Mouse (Mus musculus) T-cell, adult 66 days (primary cell): ENCODE measurements around the gene Wipf2. TPM values are rescaled to one million over a fixed set of nuclear protein-coding genes. Genes with fewer than 3 reads are reported as not detected.

Experiments
- total RNA-seq, 2 experiments: library from RNA; stranded (reverse); gene quantifications; 3 replicates in 1 of 2; 4 replicates in 1 of 2; pipeline ENCODE4 v1.2.4; 2023

Gene Wipf2
- 10 to 100 TPM; 51.8 to 52.8 TPM for total RNA-seq

DNA sequence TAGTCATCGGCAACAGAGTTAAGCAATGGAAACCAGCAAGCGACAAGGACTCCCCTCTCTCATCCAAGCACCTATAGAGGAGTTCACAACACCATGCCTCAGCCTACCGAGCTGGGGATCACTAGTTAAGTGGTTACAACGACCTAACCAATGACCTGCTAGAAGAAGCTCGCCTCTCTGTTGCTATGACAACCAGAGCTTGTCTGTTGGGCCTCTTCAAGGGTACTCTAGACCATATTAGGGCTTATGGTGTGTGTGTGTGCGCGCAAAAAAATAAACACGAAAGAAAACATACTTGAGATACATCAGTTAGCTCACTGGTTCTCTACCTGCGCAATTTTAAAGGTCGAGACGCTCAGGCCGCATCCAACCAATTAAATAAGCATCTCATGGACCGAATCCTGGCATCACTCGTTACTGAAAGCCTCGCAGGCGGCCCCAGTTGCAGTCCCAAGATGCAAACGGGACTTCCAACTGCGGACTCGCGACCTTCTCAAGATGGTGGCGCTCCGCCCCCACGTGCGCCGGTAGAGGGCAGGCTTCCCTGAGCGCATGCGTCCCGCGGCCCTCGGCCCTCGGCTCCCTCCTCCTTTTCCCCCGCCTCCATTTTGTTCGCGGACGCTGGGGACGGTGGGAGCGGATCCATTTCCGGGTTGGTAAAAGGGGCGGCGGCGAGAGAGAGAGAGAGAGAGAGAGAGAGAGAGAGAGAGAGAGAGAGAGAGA lies at the start of gene Wipf2:
Gene Wipf2, plus strand, starts transcription at position 611 of the 723 bp plus-strand sequence.

DNA sequence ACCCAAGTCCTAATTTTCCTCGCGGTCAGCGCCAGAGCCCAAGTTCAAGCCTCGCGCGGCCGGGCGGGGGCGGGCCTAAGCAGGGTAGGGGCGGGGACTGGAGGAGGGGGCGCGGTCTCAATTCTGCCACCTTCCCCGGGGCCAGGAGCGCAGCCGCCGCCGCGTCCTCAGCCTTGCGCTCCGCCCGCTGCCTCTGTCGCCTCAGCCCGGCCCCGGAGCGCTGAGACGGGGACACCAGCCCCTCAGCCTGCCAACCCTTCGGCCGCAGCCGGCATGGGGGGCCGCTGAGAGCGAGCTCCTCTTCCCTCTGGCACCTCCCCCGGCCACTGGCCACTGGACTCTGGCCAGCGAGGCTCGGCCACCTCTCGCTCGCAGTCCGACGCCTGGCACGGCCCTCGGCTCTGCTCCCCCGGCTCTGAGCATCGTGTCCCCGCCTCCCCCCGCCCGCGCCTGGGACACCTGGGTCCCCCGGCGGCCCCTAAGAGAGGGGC lies 26.7 kb upstream of the Wipf2 start, which contains the start of gene Rapgefl1:
Gene Rapgefl1, plus strand, starts transcription at position 135 of the 491 bp plus-strand sequence.

DNA sequence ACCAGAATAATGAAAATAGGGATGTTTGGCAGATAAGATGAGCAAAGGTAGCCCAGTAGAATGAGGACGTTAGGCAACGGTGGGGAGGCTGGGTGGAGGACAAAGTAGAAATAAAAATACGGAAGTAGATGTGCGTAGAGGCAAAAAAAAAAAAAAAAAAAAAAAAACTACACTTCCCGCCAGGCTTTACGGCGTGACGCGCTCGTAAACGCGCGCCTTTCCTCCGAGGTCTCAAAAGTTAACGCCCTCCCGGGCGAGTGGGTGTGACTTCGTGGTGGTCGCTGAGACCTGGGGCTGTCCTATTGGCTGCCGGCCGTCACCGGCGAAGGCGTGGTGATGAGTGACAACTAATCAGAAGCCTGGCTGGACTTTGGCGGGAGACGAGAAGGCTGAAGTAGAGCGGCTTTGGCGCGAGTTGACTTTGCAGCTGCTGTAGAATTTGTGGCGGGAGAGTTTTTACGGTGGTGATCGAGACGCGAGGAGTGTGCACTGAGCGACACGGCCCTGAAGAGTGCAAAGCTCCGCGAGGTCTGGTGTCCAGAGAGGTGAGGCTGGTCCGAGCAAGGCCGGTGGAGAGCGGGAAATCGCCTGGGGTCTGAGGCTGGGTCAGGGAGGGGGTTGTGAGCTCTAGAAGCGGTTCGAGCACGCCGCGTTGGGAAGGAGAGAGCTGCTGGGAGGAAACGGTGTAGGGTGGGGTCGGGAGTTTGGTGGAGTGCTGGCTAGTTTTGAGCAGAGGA lies 44.2 kb downstream of the Wipf2 start, which contains the start of gene Cdc6:
Gene Cdc6, plus strand, starts transcription at position 365 of the 737 bp plus-strand sequence.

DNA sequence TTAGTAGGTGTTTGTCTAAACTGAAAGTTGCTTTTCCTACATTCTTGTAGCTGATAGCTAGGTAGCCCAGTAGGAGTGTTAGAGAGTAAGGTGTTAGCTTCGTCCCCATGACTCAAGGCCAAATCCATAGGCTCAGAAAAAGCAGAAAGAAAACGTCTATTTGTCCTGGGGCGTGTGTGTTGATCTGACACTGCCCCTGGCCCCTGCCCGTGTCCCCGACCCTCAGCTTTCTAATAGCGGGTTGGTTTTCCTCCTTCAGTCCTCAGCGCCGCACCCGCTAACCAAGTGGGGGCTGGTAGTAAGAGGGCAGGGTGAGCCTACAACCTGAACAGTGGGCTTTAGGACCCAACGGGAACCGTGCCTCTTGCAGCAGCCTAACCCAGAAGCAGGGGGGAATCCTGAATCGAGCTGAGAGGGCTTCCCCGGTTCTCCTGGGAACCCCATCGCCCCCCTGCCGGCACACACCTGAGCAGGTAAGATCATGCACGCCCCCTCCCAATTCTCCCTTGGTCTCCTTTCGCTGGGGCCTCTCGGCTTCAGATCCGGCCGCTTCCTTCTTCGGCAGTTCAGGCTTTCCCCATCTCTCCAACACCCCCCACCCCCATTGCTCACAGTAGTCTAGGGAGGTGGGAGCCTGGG lies 64.1 kb downstream of the Wipf2 start, which contains the start of gene Rara:
Gene Rara, plus strand, starts transcription at position 381 of the 639 bp plus-strand sequence.

Other genes starting within 250 kb of the Wipf2 start
- gene Gm12355, start 238.0 kb upstream of the Wipf2 start, total RNA-seq = 10 to 100 TPM; 17.5 to 24.9 TPM
- 1 to 10 TPM in 1 of 2 experiments, under 1 TPM in 1; 0.89 to 1.3 TPM for gene Gsdma3, start 237.3 kb upstream of the Wipf2 start, total RNA-seq
- not detected for gene Gsdma2, start 216.9 kb upstream of the Wipf2 start, total RNA-seq
- not detected for gene Gsdma, start 199.3 kb upstream of the Wipf2 start, total RNA-seq
- 10 to 100 TPM; 83.3 to 84.0 TPM for gene Psmd3, start 181.1 kb upstream of the Wipf2 start, total RNA-seq
- gene Csf3, start 162.4 kb upstream of the Wipf2 start, total RNA-seq = not detected
- 10 to 100 TPM; 69.9 to 75.5 TPM for gene Med24, start 134.2 kb upstream of the Wipf2 start, total RNA-seq
- 10 to 100 TPM; 47.6 to 49.8 TPM for gene Thra, start 123.0 kb upstream of the Wipf2 start, total RNA-seq
- gene Nr1d1, start 88.3 kb upstream of the Wipf2 start, total RNA-seq = 1 to 10 TPM; 7.2 to 7.6 TPM
- gene Msl1, start 68.1 kb upstream of the Wipf2 start, total RNA-seq = 100 to 1,000 TPM; 133 to 134 TPM
- gene Casc3, start 58.7 kb upstream of the Wipf2 start, total RNA-seq = 100 to 1,000 TPM; 111 to 125 TPM
- gene Rapgefl1, start 26.9 kb upstream of the Wipf2 start, total RNA-seq = under 1 TPM; 0.15 to 0.33 TPM
- gene Cdc6, start 44.2 kb downstream of the Wipf2 start, total RNA-seq = 1 to 10 TPM; 5.0 to 5.3 TPM
- gene Rara, start 64.2 kb downstream of the Wipf2 start, total RNA-seq = 10 to 100 TPM; 82.6 to 84.2 TPM
- gene Gjd3, start 119.4 kb downstream of the Wipf2 start, total RNA-seq = not detected
- gene Top2a, start 160.6 kb downstream of the Wipf2 start, total RNA-seq = 10 to 100 TPM; 18.8 to 34.2 TPM
- gene Igfbp4, start 177.6 kb downstream of the Wipf2 start, total RNA-seq = 100 to 1,000 TPM; 228 to 236 TPM
- gene Tns4, start 225.7 kb downstream of the Wipf2 start, total RNA-seq = 1 to 10 TPM in 1 of 2 experiments, not detected in 1; 1.1 TPM